Mouse (Mus musculus): ENCODE results near the gene Tfap2e.

DNA sequence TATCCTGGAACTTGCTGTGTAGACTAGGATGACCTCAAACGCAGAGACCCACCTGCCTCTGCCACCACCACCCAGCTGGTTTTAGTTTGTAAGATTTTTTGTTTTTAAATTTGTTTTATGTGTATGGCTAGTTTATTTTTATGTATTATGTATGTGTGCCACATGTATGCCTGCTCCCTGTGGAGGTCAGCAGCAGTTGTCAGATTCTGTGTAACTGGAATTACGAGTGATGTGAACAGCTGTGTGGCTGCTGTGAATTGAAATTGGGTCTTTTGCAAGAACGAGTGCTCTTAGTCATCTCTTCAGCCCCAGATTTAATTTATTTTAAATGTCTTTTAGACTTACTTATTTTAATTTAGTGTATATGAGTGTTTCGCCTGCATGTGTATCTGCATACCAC is 39.1 kb downstream of the Tfap2e start:
- TF ChIP-seq GATA1 (IDR thresholded peaks at IDR 0.05; ENCODE audit: low read length), result no peak
- TF ChIP-seq TAL1 (IDR thresholded peaks at IDR 0.05; ENCODE audit: low read length), result no peak

All from erythroblast, embryonic 14.5 days (primary cell).